Mouse (Mus musculus) cerebellum, adult 2 months (tissue): ENCODE measurements at regions not wholly inside any gene's neighbourhood (a gene's known extent, or its start where the extent isn't known, plus 50 kb on each side); places are given as distances from the start of the nearest gene placed in this dataset.

Experiments
- DNase-seq, 2 experiments: peaks; one replicate each; pipeline ENCODE4 v3.0.0; 2021
- H3K27ac ChIP-seq: fragments of 200-500 bp; 2 replicates; pipeline ENCODE4 v1.5.1; 2012; ENCODE audit warnings: low read length, control low read depth, inconsistent platforms; ENCODE audit not compliant: insufficient read depth
- H3K27me3 ChIP-seq: fragments of 200-500 bp; 2 replicates; pipeline ENCODE4 v1.6.1; 2012; ENCODE audit warnings: inconsistent platforms, mild to moderate bottlenecking, low read length, moderate library complexity; ENCODE audit not compliant: control insufficient read depth, insufficient read depth
- H3K4me1 ChIP-seq: fragments of 200-500 bp; 2 replicates; pipeline ENCODE4 v1.6.1; 2011; ENCODE audit warnings: low read length; ENCODE audit not compliant: control insufficient read depth, insufficient read depth
- H3K4me3 ChIP-seq: fragments of 200-500 bp; replicated peaks from 2 replicates; pipeline ENCODE3; 2011; ENCODE audit warnings: mild to moderate bottlenecking, low read depth, low read length, control low read depth; ENCODE audit not compliant: insufficient read depth
- CTCF ChIP-seq: fragments of 200-500 bp; IDR thresholded peaks from 2 replicates; pipeline ENCODE4 v1.5.1; 2011; ENCODE audit warnings: low read depth, mild to moderate bottlenecking, control low read depth, low read length, moderate library complexity, borderline replicate concordance; ENCODE audit not compliant: insufficient read depth
- POLR2A ChIP-seq: fragments of 200-500 bp; IDR thresholded peaks from 2 replicates; pipeline ENCODE4 v1.6.1; 2011; ENCODE audit warnings: low read length, control low read depth, borderline replicate concordance; ENCODE audit not compliant: insufficient read depth
- WGBS: fragments of 180-500 bp; shearing (Covaris S2); methylation state at CpG from one replicate; pipeline ENCODE4 v1.1.7; 2018; 5-methylcytosine and 5-hydroxymethylcytosine counted together

- H3K27me3 ChIP-seq: no peaks in the 10 kb centered on the region
- H3K4me1 ChIP-seq: peaks cover 6% of the 10 kb centered on the region
- H3K4me3 ChIP-seq: no peak overlapping the region
- TF ChIP-seq POLR2A (no peak), CTCF (no peak)
- WGBS: 12% methylated on average over 6 of the region's 6 CpGs
- peak; percentile 95 to 99 for DNase-seq
- H3K27ac ChIP-seq: no peak overlapping the region
Measured at GRCm38 (mm10) chr8:125317584-125317991, 252.0 kb downstream of the Sipa1l2 start.

- Histone ChIP-seq H3K27ac (no peak overlapping the region), H3K4me1 (peaks cover 6% of the 10 kb centered on the region), H3K27me3 (no peaks in the 10 kb centered on the region), H3K4me3 (no peak overlapping the region)
- WGBS: 85% methylated on average over 4 of the region's 4 CpGs
- DNase-seq: peak in 1 of 2 experiments; percentile 10
- TF ChIP-seq POLR2A: no peak
Measured at GRCm38 (mm10) chr8:125315736-125316135, 253.9 kb downstream of the Sipa1l2 start.

GRCm38 (mm10) chr8:125314996-125315395, 254.6 kb downstream of the Sipa1l2 start:
- WGBS: 97% methylated on average over 6 of the region's 6 CpGs
- TF ChIP-seq CTCF (no peak), POLR2A (no peak)
- DNase-seq: no peak
- no peak overlapping the region for H3K27ac ChIP-seq
- H3K4me3 ChIP-seq: no peak overlapping the region
- no peaks in the 10 kb centered on the region for H3K27me3 ChIP-seq
- peaks cover 6% of the 10 kb centered on the region for H3K4me1 ChIP-seq

GRCm38 (mm10) chr8:125314221-125314984, 255.2 kb downstream of the Sipa1l2 start:
- DNase-seq: no peak
- WGBS: 95% methylated on average over 10 of the region's 10 CpGs
- H3K4me1 ChIP-seq: peaks cover 6% of the 10 kb centered on the region
- no peak for TF ChIP-seq CTCF
- no peak for TF ChIP-seq POLR2A
- no peaks in the 10 kb centered on the region for H3K27me3 ChIP-seq
- no peak overlapping the region for H3K4me3 ChIP-seq
- H3K27ac ChIP-seq: no peak overlapping the region

GRCm38 (mm10) chr8:125311228-125312053, 257.4 kb downstream of the Disc1 start:
- no peak overlapping the region for H3K4me3 ChIP-seq
- H3K27me3 ChIP-seq: no peaks in the 10 kb centered on the region
- DNase-seq: no peak
- 71% methylated on average over 11 of the region's 11 CpGs for WGBS
- no peak overlapping the region for H3K27ac ChIP-seq
- no peak for TF ChIP-seq POLR2A
- TF ChIP-seq CTCF: no peak
- no peaks in the 10 kb centered on the region for H3K4me1 ChIP-seq
